Mouse (Mus musculus) heart, postnatal 25 days (tissue): Measurements from ENCODE around the gene Golga2. TPM values are rescaled to one million over a fixed set of nuclear protein-coding genes. Genes with fewer than 3 reads are reported as not detected.
"Not testable (repeated sequence)": the region's sequence is repeated elsewhere in the genome, so short reads cannot be mapped to it uniquely, and the experiment has no call there.

ENCODE experiments used
- DNase-seq: peaks from one replicate; pipeline ENCODE4 v3.0.0; 2022; ENCODE audit warnings: low spot score
- intact Hi-C: fragments of 180-260 bp; cut with DNase I; formaldehyde crosslinking; loops from one replicate; pipeline ENCODE4 v1.15.1; 2025
- total RNA-seq, 2 experiments: library from RNA; stranded (reverse); gene quantifications; 2 replicates each; pipeline ENCODE4 v1.2.3; 2021

The Golga2 gene
- total RNA-seq, 2 experiments from 2014 or later: 70.6 to 71.2 TPM

DNA sequence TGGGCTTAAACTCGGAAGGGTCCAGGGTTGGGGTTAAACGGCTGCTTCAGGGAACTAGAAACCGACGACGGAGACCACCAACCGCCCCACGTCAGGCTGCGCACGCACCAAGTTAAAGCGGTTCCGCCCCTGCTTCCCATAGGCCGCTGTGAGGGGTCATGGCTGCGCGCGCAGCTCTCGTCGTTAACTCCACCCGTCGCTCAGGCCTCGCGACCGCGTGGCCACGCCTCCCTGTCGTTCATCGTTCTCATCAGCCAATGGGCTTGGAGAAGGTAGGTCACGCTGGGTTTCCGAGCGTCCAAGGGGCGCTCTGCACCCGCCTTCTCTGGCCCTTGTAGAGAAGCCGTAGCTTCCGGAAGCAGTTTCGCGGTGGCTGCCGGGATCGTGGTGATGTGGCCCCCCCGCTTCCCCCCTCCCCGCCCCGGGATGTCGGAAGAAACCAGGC lies 761 bp downstream of the Golga2 start, which contains the start of gene Swi5:
TSS of gene Swi5 (minus strand) at position 153 of the 445 bp plus-strand sequence.
- intact Hi-C loops: no loop called here
- peak; percentile 94 for DNase-seq

DNA sequence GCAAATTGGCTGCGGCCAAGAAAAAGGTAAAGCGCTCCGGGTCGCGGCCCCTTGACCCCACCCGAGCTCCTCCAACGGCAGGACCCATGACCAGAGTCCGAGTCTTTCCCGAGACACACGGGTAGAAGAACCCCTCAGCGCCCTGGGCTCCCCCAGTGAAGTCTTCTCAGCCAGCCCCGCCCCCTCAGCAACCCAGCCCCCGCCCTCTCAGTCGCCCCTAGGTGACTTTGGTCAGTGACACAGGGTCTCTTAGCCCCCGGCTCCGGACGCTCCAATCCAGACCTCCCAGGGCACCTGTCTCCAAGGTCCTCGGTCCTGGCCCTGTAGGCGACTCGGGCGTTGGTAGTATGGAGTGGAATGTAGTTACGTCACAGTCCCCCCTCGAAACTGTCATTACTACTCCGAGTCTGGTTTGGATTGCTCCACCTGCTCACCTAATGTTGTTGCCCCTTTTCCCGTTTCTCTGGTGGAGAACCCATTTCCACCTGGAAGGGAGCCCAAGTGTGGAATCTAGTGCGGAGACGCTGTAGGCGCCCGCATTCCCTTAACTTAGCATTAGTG lies 1.3 kb downstream of the Golga2 start:
- intact Hi-C loops: no loop called here

GRCm38 (mm10) chr2:32289578-32289977 lies 2.4 kb downstream of the Golga2 start:
- DNase-seq: no peak
- intact Hi-C loops: no loop called here

More for the DNA sequence above, 1.3 kb downstream of the Golga2 start:
- DNase-seq: no peak

DNA sequence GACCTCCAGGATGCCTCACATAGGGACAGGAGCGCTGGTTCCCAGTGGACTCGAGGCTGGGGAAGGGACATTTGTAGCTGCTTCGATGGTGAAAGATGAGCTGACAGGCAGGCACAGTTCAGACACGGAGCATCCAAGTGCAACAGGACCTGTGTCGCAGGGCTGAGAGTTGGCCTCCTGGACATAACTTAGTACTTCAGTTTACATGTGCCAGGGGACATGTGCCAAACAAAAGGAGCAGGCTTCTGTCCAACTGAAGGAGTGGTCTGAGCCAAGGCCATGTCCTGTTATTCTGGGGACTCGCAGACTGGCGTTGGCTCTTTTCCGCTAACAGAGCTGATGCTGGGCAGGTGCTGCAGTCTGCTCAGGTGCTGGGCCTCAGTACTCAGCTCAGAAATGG lies 7.2 kb downstream of the Golga2 start:
- intact Hi-C loops: no loop called here
- peak; percentile 37 for DNase-seq

DNA sequence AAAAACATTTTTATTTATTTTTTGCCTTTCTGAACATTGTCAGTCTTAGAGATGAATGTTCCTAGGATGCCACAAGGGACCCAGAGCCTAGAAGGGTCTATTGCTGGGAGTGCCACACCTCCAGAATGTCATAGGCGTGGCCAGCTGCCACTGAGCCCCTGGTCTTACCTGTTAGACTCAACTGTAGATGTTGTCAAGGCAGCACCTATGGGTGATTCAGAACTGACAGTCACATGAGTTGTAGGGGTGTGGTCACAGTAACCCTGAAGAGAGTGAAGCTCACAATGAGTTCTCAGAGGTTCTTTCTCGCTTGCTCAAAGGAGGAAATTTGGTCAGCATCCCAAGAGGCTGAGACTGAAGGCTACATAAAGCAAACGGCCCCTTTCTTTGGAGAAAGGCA lies 8.1 kb downstream of the Golga2 start:
- intact Hi-C loops: no loop called here
- DNase-seq: no peak

GRCm38 (mm10) chr2:32295842-32296241 lies 8.7 kb downstream of the Golga2 start:
- intact Hi-C loops: not testable (repeated sequence)

GRCm38 (mm10) chr2:32299469-32299868 lies 12.3 kb downstream of the Golga2 start:
- intact Hi-C loops: no loop called here
- no peak for DNase-seq

More at GRCm38 (mm10) chr2:32295842-32296241, 8.7 kb downstream of the Golga2 start:
- DNase-seq: not testable (repeated sequence)

- intact Hi-C loops: no loop called here
- DNase-seq: no peak
Observed at GRCm38 (mm10) chr2:32302952-32303351, 15.8 kb downstream of the Golga2 start.

GRCm38 (mm10) chr2:32304145-32304832 lies 17.1 kb downstream of the Golga2 start:
- DNase-seq: no peak
- intact Hi-C loops: no loop called here

GRCm38 (mm10) chr2:32305668-32306067 lies 18.5 kb downstream of the Golga2 start:
- DNase-seq: no peak
- intact Hi-C loops: no loop called here

GRCm38 (mm10) chr2:32306176-32306575 lies 19.0 kb downstream of the Golga2 start:
- intact Hi-C loops: no loop called here
- DNase-seq: no peak

DNA sequence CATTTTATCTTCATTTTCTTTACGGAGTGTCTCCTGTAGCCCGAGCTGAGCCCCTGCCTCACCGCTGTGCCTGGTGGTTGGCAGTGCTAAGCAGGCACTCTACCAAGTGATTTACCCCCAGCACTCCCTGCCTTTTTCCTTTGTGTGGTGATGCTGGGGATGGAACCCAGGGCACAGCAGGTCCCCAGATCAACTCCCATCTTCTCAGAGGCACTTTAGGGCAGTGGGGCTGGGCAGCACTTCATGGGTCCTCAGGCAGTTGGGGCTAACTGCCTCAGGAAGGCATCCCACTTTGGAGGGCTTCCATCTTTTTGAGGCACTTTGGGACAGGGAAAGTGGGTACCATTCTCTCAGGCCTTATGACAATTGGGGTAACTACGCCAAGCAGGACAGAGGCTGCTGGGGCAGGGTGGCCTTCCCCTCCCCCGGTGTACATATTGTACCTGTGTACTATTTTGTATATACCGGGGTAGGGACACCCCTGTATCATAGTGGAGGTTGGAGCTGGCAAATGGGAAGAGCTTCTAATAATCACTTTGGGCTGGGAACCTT lies 20.1 kb downstream of the Golga2 start:
- intact Hi-C loops: no loop called here
- DNase-seq: no peak

GRCm38 (mm10) chr2:32307941-32308760 lies 21.0 kb downstream of the Golga2 start:
- intact Hi-C loops: no loop called here
- no peak for DNase-seq

DNA sequence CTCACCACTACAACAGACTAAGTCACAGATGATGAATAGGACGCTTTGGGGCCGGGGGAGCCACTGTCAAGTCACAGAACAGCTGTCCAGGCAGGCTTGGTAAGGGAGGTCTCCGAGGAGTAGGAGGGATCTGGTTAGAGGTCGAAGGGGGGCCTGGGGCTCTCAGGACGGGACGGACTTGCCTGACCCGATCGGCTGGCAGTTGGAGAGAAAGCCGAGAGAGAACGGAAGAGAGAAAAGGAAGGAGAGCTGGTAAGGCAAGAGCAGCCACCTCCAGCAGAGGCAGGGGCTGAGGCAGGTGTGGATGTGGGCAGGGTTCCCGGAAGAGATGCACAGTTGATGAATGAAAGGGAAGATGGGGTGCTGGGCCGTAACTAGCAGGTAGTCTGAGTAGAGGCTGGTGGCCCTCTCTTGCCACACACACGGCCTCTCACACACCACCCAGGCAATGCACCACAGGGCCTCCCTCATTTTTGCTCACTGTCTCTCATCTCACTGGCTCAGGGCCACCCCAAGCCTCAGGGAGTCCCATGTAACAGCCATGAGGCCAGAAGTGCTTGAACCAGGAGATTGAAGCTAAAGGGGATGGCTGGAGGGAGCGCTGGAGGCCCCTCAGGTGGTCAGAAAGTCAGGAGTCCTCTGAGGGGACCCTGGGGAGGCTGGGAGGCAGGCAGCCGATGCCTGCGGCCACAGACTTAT lies 21.8 kb downstream of the Golga2 start:
- intact Hi-C loops: no loop called here
- DNase-seq: no peak

GRCm38 (mm10) chr2:32310096-32310845 lies 23.1 kb downstream of the Golga2 start:
- intact Hi-C loops: no loop called here
- DNase-seq: no peak

- DNase-seq: no peak
- intact Hi-C loops: no loop called here
Observed at GRCm38 (mm10) chr2:32311443-32312317, 24.5 kb downstream of the Golga2 start.

- intact Hi-C loops: no loop called here
- DNase-seq: peak; percentile 31
Observed at GRCm38 (mm10) chr2:32312318-32312964, 25.3 kb downstream of the Golga2 start.

DNA sequence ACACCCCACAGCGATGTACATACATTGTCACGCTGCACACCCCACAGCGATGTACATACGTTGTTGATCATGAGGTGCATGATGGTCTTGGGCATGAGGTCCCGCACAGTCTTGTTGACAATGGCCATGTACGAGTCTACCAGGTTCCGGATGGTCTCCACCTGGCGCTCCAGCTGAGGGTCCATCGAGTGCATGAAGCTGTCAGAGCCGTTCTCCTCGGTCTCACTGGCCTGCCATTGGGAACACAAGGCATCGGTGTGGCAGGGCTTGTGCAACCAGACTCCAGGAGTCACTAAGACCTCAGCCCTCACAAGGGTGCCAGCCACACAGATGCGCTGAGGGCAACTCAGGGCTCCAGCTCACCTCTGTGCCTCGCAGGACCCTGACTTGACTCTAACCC lies 27.6 kb downstream of the Golga2 start:
- intact Hi-C loops: no loop called here
- no peak for DNase-seq
